Mouse (Mus musculus) mouse trophoblast stem cell (cell line): Measurements from ENCODE around the gene Mlh1.

ENCODE experiments used
- in situ Hi-C, 2 experiments: fragments of 300-500 bp; cut with MseI, MboI; formaldehyde crosslinking; loops; 2 replicates in 1 of 2; 3 replicates in 1 of 2; pipeline ENCODE4 v1.15.1; 2025

Mlh1 gene

DNA sequence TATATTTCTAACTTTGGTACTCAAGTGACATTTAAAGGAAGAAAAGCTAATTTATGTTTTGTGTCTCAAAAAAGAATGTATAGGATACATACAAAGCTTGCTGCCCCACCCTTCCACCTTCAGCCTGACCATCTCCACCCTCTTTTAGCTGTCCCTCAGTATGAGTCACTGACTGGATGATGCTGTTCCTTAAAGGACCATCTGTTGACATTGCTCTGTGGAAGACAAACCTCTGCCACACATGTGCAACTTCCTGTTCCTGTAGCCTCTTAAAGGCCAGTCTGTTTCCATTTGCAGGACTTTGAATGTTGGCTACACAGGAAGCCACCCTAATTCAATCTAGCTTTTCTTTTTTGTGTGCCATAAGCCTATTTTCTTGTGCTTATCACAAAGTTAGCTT, 55.2 kb downstream of the Mlh1 start:
- in situ Hi-C loops = no loop called here

- in situ Hi-C loops = no loop called here
These were observed 58.1 kb downstream of the Mlh1 start for GRCm38 (mm10) chr9:111213501-111213900.

DNA sequence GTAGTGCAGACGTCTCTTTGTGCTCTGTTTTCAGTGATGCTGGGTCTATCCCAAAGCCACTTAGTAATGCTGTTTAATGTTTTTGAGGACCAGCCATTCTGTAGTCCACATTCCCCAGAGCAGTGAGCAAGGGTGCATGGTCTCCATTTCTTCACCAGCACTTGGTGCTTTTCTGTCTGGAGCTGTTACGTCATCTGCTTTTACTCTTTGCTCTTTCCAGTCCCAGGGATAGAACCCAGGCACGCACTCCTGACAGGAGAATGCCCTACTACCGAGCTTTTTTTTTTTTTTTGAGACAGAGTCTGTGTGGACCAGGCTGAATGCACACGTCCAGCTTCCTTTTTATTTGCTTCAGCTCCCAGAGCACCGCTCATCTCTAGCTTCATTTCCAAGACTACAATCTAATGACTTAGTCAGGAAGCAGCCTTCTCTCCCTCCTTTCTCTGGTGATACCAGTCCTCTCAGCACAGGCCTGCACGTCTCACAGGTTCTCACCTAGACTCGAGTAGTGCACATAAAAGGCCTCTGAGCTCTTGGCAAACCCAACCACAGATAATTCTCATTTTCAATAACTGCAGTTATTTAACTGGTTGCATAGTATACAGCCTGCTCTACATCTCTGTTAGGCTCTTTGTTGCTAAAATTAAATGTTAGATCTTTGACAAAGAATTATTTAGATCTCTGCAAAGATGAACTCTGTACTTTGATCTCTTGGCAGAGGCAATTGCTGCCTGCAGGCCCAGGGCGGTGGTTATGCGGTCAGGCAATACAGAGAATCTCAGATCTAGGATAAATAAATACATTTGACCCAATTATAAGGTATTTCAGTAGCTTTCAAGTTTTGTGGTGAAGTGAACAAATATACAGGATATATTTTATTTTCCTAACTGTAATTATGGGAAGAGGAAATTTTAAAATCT, 60.2 kb downstream of the Mlh1 start:
- in situ Hi-C loops = no loop called here

GRCm38 (mm10) chr9:111210412-111210811, 61.2 kb downstream of the Mlh1 start:
- in situ Hi-C loops = no loop called here

- in situ Hi-C loops = no loop called here
These were observed 62.4 kb downstream of the Mlh1 start for GRCm38 (mm10) chr9:111209158-111209699.

GRCm38 (mm10) chr9:111208185-111208584, 63.4 kb downstream of the Mlh1 start:
- in situ Hi-C loops = no loop called here

GRCm38 (mm10) chr9:111207683-111208082, 63.9 kb downstream of the Mlh1 start:
- in situ Hi-C loops = no loop called here

DNA sequence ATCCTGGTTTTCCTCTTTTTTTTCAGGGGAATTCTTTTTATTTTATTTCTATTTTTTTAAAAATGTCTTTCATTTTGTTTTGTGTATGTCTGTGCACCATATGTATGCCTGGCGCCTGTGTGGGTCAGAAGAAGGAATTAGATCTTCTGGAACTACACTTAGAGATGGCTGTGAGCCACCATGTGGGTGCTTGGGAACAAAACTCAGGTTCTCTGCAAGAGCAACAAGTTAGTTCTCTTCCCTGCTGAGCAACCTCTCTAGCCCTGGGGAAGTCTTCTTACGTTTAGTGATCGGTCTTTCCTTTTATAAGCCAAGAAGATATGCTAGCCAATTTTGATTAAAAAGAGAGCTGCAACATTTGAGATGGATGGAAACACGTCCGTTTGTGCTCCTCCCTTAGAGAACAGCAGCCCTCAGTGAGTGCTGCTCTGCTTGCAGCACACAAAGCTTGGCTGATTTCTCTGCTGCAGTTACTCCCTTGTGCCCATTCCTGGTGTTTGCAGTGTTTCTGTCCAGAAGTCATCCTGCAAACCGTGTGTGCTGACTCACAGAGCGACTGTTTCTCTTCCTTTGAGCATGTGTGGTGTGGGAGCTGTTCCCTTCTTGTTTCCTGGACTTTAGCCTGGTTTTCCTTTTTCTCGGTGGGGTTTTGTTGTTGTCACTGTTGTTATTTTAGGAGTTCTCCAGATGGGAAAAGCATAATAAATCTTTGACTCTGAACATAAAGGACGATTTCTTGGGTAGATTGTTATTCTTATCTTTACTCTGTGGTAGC, 66.8 kb downstream of the Mlh1 start:
- in situ Hi-C loops = no loop called here

GRCm38 (mm10) chr9:111200208-111200607, 71.4 kb downstream of the Mlh1 start:
- in situ Hi-C loops = no loop called here

DNA sequence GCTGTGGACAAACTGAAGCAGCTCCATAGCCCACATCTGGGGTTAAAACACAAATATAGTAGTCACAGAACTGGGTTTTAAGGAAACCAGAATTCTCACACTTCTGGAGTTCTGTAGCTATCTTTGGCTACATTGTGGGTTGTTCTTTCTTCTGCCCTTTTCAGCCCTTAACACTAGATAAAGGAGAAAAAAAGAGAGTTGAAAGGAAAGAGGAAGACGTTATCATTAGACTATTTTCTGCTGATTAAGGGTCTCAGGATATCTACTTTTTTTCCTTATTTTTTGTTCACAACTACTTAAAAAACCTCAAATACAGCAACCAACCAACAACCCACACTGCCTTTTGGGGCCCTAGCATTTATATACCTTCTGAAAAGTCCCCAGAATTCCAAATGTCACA, 73.3 kb downstream of the Mlh1 start:
- in situ Hi-C loops = no loop called here

GRCm38 (mm10) chr9:111197712-111198111, 73.9 kb downstream of the Mlh1 start:
- in situ Hi-C loops = no loop called here

DNA sequence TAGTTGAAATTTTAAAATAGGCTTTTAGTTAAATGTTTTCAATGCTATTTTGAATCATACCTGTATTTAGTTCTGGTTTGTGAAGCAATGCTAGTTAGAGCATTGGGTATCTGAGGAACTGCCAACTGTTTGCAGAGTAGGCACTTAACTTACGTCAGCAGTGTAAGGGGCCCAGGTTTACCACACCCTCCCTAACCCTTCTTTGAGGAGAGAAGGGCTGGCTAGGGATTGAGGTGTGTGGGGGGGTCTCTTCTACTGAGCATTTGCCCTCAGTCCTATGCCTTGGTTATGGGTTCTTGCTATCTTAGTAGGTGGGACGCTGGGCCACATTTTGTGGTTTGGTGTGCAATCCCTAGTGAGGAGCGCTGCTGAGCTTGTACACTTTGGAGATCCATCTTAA, 74.5 kb downstream of the Mlh1 start:
- in situ Hi-C loops = no loop called here

GRCm38 (mm10) chr9:111193211-111193610, 78.4 kb downstream of the Mlh1 start:
- in situ Hi-C loops = no loop called here

DNA sequence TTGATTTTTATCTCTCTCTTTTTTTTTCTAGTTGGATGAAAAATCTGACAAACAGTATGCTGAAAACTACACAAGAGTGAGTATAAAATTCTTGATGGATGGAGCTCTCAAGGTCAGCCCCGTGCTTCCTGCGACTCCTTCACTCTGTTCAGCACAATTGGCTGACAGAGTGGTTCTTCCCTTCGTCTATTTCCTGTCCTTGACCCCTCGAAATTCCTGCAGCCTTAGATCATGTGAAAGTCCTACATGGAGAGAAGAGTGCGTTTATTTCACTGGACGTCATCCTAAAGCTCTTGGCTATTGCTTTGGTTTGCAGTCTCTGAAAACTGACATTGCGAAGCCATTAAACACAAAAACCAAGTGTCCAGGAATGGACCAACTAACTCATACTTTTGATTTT, 82.9 kb downstream of the Mlh1 start:
- in situ Hi-C loops = no loop called here

- in situ Hi-C loops = no loop called here
These were observed 84.7 kb downstream of the Mlh1 start for GRCm38 (mm10) chr9:111186861-111187260.

GRCm38 (mm10) chr9:111184929-111185328, 86.7 kb downstream of the Mlh1 start:
- in situ Hi-C loops = no loop called here

DNA sequence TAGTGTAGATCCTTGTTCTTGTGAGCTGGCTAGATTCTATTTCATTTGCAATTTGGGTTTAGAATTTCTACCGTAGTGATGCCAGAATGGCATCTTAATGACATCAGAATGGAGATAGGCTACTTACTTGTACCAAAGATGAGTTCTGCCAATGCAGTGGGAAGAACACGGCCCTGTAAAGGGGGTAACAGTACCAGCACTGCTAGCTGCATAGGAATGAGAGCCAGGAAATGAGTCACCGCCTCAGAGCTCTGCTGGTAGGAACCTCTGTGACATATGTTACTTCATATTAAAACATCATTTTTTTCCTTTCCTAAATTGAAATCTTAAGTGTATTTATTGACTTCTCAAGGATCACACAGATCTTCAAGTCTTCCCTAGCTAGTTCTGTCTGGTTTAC, 89.4 kb downstream of the Mlh1 start:
- in situ Hi-C loops = no loop called here

DNA sequence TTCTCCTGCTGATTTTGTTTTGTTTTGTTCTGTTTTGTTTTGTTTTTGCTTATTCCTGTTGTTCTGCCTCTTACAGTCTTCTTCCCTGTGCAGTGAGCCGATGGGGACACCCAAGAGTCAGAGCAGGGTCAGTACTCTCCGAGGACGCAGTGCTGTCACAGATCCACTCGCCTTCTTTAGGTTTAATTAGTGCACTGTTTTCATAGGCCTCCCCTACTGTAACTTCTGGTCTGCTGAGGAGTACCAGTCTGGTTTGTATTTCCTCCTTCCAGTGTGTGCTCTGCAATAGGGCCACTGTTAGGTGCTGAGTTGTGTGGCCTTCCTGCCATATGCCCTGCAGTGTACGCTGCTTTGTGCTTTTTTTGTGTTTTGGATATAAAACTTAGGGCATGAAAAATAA, 92.6 kb downstream of the Mlh1 start:
- in situ Hi-C loops = no loop called here
